Mouse (Mus musculus): ENCODE measurements around the gene Cbx7.

The Cbx7 gene

GRCm38 (mm10) chr15:79891436-79892212 lies 79.3 kb downstream of the Cbx7 start, which contains the start of gene Apobec3:
Gene Apobec3 (plus strand): TSS chr15:79891659.
- DNase-seq, result peak; percentile 92

DNA sequence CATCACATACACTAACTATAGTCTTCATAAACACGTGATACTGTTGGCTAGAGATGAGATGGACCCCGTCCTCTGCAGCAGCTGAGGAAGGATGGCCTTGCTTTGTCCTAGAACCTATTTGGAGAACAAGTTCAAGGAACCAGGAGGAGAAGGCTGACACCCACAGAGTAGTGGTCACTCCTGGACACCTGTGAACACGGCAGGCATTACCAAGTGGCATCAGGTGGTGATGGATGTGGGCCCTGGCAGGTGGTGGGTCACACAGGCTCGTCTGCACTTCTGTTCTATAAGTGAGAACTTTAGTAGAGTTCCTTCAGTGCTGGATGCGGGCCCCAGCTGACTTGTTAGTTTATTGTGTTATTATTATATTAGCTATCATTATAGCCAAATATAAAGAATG lies 86.1 kb downstream of the Cbx7 start:
- DNase-seq, result no peak

DNA sequence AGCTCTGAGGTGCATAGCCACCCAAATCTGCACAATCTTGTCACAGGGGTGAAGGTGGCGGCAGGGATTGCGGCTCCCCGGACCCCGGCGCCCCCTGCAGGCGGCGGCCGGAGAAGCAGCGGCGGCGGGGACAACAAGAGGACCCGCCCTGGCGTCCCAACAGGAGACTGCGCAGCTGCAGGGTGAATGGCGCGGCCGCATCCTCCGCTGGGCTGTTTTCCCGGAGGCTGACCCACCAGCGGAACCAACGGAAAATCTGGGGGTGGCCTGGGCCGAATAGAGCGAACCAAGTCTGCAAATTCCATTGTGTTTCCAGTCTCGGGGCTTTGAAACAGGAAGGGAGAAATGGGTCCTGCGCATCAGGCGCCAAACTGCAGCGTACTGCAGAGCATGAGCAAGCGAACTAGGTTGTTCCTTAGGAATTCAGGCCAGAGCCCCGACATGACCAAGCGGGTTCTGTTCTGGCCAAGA lies 87.5 kb downstream of the Cbx7 start:
- peak; percentile 89 for DNase-seq

DNA sequence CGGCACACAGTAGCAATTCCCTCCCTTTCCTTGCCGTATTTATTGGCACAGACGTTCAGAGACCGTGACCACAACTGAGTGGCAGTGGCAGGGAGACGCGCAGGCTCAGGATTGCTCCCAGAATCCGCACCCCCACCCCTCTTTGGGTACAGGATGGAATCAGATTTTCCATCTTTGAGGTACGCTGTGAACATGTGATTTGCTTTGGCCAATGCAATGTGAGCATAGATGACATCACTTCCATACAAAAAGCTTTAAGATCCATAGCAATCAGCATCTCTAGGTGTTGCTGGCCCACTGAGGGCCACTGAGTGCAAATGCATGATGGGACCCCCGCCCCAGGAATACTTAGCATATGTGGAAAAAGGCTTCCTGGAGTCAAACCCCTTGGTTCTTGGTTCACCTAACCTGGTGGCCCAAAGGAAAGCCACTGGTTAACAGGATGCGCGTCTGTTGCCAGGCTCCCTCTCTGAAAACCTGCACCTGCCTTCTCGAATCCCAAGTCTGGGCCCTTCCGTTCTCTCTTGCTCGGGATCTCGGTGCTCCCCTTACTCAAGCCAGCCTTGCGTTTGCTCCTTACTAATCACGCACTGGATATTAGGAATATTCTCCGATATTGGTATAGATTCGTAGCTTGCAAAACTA lies 88.2 kb downstream of the Cbx7 start:
- no peak for DNase-seq

DNA sequence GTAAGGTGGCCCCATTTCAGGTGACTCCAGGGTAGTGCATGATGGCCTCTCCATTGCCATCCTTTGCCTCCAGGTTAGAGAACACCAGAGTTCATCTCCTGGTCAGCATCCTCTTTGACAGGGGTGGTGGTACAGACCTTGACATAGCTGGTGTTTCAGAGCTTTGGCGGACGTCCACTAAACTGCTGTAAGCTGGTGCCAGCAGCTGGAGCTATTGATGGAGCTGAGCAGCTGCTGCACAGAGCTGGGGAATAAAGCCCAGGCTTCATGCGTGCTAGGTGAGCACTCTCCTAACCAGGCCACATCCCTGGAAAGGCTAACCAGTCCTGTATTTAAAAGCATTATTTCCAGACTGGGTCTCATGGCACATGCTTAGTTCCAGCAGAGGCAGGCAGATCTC lies 90.4 kb downstream of the Cbx7 start:
- DNase-seq, result no peak

- peak; percentile 44 for DNase-seq
Measured at GRCm38 (mm10) chr15:79879319-79879718, 91.6 kb downstream of the Cbx7 start.

DNA sequence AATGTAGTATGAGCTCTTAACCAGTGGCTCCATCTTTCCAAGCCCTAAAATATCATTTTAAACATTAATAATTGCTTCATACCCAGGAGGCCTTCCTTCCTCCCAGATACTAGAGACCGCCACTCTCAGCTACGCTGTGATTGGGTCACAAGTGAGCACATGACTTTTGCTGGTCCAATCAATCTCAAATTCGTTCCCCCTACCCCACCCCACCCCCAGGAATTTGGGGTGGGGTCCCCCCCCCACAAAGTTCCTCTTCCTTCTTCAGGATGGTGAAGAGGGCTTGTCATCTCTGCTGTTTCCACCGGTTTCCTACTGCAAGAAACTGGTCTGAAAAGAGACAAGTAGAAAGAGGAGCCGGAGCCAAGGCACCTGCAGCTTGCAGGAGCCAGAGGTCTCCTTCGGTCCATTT lies 92.2 kb downstream of the Cbx7 start:
- DNase-seq, result peak; percentile 20

DNA sequence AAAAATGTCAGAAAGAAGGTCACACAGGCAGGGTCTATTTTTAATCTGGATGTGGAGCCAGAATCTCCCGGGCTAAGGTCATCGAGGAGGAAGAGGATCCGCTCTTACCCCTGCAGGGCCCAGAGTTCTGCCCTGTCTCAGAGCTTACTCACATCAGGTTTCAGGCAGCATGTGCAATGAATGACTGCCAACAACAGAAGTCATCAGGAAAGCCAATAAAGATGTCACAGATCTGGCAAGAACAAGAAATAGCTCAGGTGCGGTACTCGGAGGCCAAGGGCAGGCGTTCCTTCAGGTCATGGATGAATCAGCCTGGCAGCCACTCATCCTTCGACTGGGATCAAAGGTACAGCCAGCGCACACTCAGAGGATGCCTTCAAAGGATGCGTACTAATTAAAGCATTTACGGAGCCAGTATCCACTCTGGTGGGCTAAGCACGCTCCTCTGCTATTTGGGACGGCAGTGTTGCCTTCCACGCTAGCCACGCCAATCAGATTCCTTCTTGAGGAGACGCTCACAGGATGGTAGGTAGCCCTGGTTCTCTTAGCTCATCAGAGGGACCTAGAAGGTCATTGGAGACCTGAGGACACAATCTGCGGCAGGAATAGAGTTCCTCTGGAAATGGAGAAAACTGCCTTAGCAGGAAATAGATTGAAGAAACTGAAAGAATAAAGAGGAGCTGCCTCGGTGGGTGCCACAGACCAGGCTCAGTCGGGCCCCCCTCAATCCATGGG lies 95.5 kb downstream of the Cbx7 start:
- no peak for DNase-seq

- no peak for DNase-seq
Measured at GRCm38 (mm10) chr15:79873995-79874394, 96.9 kb downstream of the Cbx7 start.

DNA sequence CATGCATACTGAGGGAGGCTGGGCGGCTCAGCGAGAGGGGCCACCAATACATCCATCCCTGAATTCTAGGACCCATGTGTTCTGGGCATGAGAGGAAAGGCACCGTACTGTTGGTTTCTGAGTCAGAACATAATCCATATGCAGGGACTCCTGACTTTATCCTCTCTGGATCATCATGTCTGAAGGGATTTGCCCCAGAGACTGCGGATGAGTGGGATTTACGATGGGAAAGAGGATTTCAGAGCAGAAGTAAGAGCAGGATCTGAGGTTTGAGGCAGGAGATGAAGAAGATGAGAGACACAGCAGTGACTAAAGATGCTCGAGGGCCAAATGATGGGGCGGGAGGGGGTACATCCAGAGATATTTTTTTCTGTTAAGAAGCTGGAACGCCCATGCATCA lies 97.4 kb downstream of the Cbx7 start:
- no peak for DNase-seq

- no peak for DNase-seq
Measured at GRCm38 (mm10) chr15:79867260-79868002, 103.5 kb downstream of the Cbx7 start.

Data from liver (tissue).